Mouse (Mus musculus) megakaryocyte progenitor cell, adult 5-6 weeks (primary cell): ENCODE results near the gene H2-M5. TPM values are rescaled to one million over a fixed set of nuclear protein-coding genes. Genes with fewer than 3 reads are reported as not detected.
"Not testable (repeated sequence)": the region's sequence is repeated elsewhere in the genome, so short reads cannot be mapped to it uniquely, and the experiment has no call there.

Experiments used
- ATAC-seq: replicated peaks from 2 replicates; pipeline ENCODE4 v1.8.0; 2016; ENCODE audit warnings: mild to moderate bottlenecking, moderate TSS enrichment, inconsistent platforms; ENCODE audit not compliant: poor library complexity
- total RNA-seq, 2 experiments: library from RNA; stranded (forward) in 1 of 2; stranded (reverse) in 1 of 2; fragments of 157-497, 149-512 nt in 1 of 2; fragments of 200-1000 nt in 1 of 2; gene quantifications; 2 replicates each; pipeline versions ENCODE4 v1.2.3 to v1.2.4; 2015 to 2017

H2-M5 gene
- total RNA-seq (2015) (not detected in 2 replicates), total RNA-seq (2017) (not detected in 2 replicates)

- ATAC-seq = no peak
Measured at GRCm38 (mm10) chr17:36989437-36989836, at the start of gene H2-M5. TSS of gene H2-M5 (minus strand) at chr17:36989537.

- no peak for ATAC-seq
Measured at GRCm38 (mm10) chr17:37029162-37029561, 39.8 kb upstream of the H2-M5 start.

GRCm38 (mm10) chr17:37028683-37029120, 39.4 kb upstream of the H2-M5 start:
- peak; percentile 97 for ATAC-seq

GRCm38 (mm10) chr17:37028212-37028611, 38.9 kb upstream of the H2-M5 start:
- ATAC-seq = no peak

- ATAC-seq = no peak
Measured at GRCm38 (mm10) chr17:37027486-37027885, 38.1 kb upstream of the H2-M5 start.

GRCm38 (mm10) chr17:37026425-37026824, 37.1 kb upstream of the H2-M5 start:
- ATAC-seq = no peak

GRCm38 (mm10) chr17:37022628-37023576, 33.6 kb upstream of the H2-M5 start, which contains the start of gene Mog:
TSS of gene Mog (minus strand) at chr17:37023398.
- no peak for ATAC-seq

- ATAC-seq = not testable (repeated sequence)
Measured at GRCm38 (mm10) chr17:37019242-37019641, 29.9 kb upstream of the H2-M5 start.

GRCm38 (mm10) chr17:37018328-37018727, 29.0 kb upstream of the H2-M5 start:
- no peak for ATAC-seq

GRCm38 (mm10) chr17:37016333-37016732, 27.0 kb upstream of the H2-M5 start:
- no peak for ATAC-seq

GRCm38 (mm10) chr17:37012141-37012540, 22.8 kb upstream of the H2-M5 start:
- ATAC-seq = no peak

GRCm38 (mm10) chr17:37011719-37012118, 22.4 kb upstream of the H2-M5 start:
- ATAC-seq = no peak

- peak; percentile 95 for ATAC-seq
Measured at GRCm38 (mm10) chr17:37009460-37010042, 20.2 kb upstream of the H2-M5 start.

- no peak for ATAC-seq
Measured at GRCm38 (mm10) chr17:37008161-37008560, 18.8 kb upstream of the H2-M5 start.

- no peak for ATAC-seq
Measured at GRCm38 (mm10) chr17:37003366-37003765, 14.0 kb upstream of the H2-M5 start.

- ATAC-seq = peak; percentile 74
Measured at GRCm38 (mm10) chr17:37002364-37003330, 13.3 kb upstream of the H2-M5 start.

GRCm38 (mm10) chr17:37000863-37001262, 11.5 kb upstream of the H2-M5 start, which contains the start of gene Zfp57:
TSS of gene Zfp57 (plus strand) at chr17:37001163.
- no peak for ATAC-seq

- ATAC-seq = no peak
Measured at GRCm38 (mm10) chr17:36998477-36998876, 9.1 kb upstream of the H2-M5 start.

- peak; percentile 56 for ATAC-seq
Measured at GRCm38 (mm10) chr17:36997033-36997735, 7.8 kb upstream of the H2-M5 start.

GRCm38 (mm10) chr17:36995448-36995847, 6.1 kb upstream of the H2-M5 start:
- no peak for ATAC-seq
